Mouse (Mus musculus) hindbrain, postnatal 0 days (tissue): ENCODE measurements around the gene Trim67. TPM values are rescaled to one million over a fixed set of nuclear protein-coding genes. Genes with fewer than 3 reads are reported as not detected.

Experiments
- ATAC-seq: fragments of 200-750 bp; cut with Nextera tagmentation; 2 replicates; pipeline ENCODE4 v1.8.0; 2017; ENCODE audit warnings: mild to moderate bottlenecking, moderate TSS enrichment, moderate library complexity
- DNase-seq: peaks from one replicate; pipeline ENCODE4 v3.0.0-alpha.2; 2015; ENCODE audit warnings: low spot score
- H3K27ac ChIP-seq: fragments of 300-500 bp; sonication (generic); 2 replicates; pipeline ENCODE4 v1.5.1; 2014; ENCODE audit warnings: mild to moderate bottlenecking
- H3K27me3 ChIP-seq: fragments of 300-500 bp; sonication (generic); 2 replicates; pipeline ENCODE4 v1.6.1; 2014; ENCODE audit warnings: low read length, mixed read lengths; ENCODE audit not compliant: insufficient read depth
- H3K36me3 ChIP-seq: fragments of 300-500 bp; sonication (generic); 2 replicates; pipeline ENCODE4 v1.6.1; 2014; ENCODE audit warnings: low read length, mixed read lengths; ENCODE audit not compliant: insufficient read depth
- H3K4me1 ChIP-seq: fragments of 300-500 bp; sonication (generic); 2 replicates; pipeline ENCODE4 v1.6.1; 2014; ENCODE audit warnings: antibody characterized with exemption, low read length, mixed read lengths; ENCODE audit not compliant: insufficient read depth
- H3K4me2 ChIP-seq: fragments of 300-500 bp; sonication (generic); 2 replicates; pipeline ENCODE4 v1.6.1; 2014; ENCODE audit warnings: low read depth, mild to moderate bottlenecking, low read length, moderate library complexity, mixed read lengths
- H3K4me3 ChIP-seq: fragments of 300-500 bp; sonication (generic); 2 replicates; pipeline ENCODE4 v1.5.1; 2014; ENCODE audit warnings: low read length
- H3K9ac ChIP-seq: fragments of 300-500 bp; sonication (generic); replicated peaks from 2 replicates; pipeline ENCODE4 v1.6.1; 2014; ENCODE audit warnings: mild to moderate bottlenecking, low read length, moderate library complexity, mixed read lengths
- H3K9me3 ChIP-seq: fragments of 300-500 bp; sonication (generic); 2 replicates; pipeline ENCODE4 v1.6.1; 2016; ENCODE audit warnings: low read length, mixed read lengths
- CTCF ChIP-seq: IDR thresholded peaks from 2 replicates; pipeline ENCODE4 v1.5.1; 2016; ENCODE audit warnings: antibody characterized with exemption, control low read depth, low read depth
- WGBS: fragments of 180-500 bp; shearing (Covaris S2); extraction: QIAGEN DNeasy Blood & Tissue Kit; methylation state at CpG from one replicate; pipeline ENCODE4 v1.1.7; 2014; 5-methylcytosine and 5-hydroxymethylcytosine counted together
- polyA plus RNA-seq: library from polyadenylated mRNA; unstranded; fragments of >200 nt; fragmentation: Nextera tagmentation; extraction: Ambion mirVana; gene quantifications from 2 replicates; pipeline ENCODE4 v1.2.1, GENCODE M21; 2015
- total RNA-seq: library from RNA; depleted of rRNA; stranded (reverse); fragments of >200 nt; gene quantifications from 2 replicates; pipeline ENCODE4 v1.2.3, GENCODE M21; 2014

The Trim67 gene
- total and polyA plus RNA-seq, 2 experiments from 2014 or later = 19.5 to 75.3 TPM

DNA sequence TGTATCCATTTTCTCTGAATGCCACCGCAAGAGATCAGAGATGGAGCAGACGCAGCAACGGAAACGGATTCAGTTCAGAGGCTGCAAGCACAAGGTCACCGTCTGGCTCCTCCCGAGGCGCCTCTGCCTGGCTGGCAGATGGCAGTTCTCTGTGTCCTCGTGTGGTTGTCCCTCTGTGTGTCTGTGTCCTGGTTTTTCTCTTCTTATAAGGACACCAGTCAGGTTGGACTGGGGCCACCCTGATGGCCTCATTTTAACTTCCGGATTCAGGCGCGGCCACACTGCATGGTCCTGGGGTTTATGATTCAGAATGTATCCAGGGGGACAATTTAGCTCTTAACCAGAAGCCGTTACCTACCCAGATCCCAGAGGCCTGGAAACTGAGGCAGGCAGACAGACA, 23.0 kb downstream of the Trim67 start:
- no peak overlapping the region for H3K27ac ChIP-seq
- 0 out of 2 replicates have a peak, but pooled peaks cover 2% of the 10 kb centered on the region for H3K4me1 ChIP-seq
- no peaks in the 10 kb centered on the region for H3K27me3 ChIP-seq
- TF ChIP-seq CTCF = no peak
- no peak overlapping the region for H3K9ac ChIP-seq
- no peak overlapping the region for H3K4me2 ChIP-seq
- H3K9me3 ChIP-seq = no peaks in the 10 kb centered on the region
- no peak overlapping the region for H3K4me3 ChIP-seq
- ATAC-seq (no peak), DNase-seq (no peak)
- H3K36me3 ChIP-seq = peaks cover 20% of the 10 kb centered on the region
- WGBS = 89% methylated on average over 12 of the region's 12 CpGs

DNA sequence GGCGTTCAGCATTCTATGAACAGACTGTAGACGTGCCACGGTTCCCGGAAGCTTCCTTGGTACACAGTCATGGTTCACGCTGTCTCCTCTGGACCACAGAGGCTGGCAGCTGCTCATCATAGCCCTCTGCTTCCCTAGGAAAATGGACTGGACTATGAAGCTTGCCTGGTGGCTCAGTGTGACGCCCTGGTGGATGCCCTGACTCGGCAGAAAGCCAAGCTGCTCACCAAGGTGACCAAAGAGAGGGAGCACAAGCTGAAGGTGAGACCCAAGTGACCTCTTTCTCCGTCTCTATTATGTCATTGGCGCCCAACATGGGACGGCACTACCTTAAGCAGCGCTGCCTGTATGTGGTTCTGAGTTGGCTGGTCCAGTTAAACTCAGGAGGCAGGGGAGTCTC, 24.0 kb downstream of the Trim67 start:
- no peak for TF ChIP-seq CTCF
- H3K4me1 ChIP-seq = no peaks in the 10 kb centered on the region
- H3K36me3 ChIP-seq = peaks cover 20% of the 10 kb centered on the region
- no peak for ATAC-seq
- no peaks in the 10 kb centered on the region for H3K27me3 ChIP-seq
- H3K4me2 ChIP-seq = no peak overlapping the region
- WGBS = 94% methylated on average over 11 of the region's 11 CpGs
- no peaks in the 10 kb centered on the region for H3K9me3 ChIP-seq
- H3K9ac ChIP-seq = no peak overlapping the region
- H3K4me3 ChIP-seq = no peak overlapping the region
- no peak overlapping the region for H3K27ac ChIP-seq
- DNase-seq = no peak

DNA sequence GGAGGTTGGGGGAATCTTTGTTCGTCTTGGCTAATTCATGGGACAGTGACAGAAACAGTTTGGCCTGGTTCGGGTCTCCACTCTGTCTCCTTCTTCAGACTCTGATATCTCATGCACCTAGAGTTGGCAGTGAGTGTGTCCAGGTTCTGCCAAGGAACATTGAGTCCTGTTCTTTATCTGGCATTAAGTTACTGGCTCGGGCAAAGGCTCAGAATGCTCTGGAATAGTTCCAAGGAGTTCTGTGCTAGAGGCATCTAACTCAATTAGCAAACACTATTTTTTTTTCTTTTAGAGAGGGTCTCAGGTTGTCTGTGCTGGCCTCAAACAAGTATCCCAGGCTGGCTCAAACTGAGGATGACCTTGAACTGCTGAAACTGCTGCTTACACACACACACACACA, 24.5 kb downstream of the Trim67 start:
- no peaks in the 10 kb centered on the region for H3K4me1 ChIP-seq
- ATAC-seq (no peak), DNase-seq (no peak)
- H3K4me3 ChIP-seq = no peak overlapping the region
- H3K27ac ChIP-seq = no peak overlapping the region
- no peak for TF ChIP-seq CTCF
- peaks cover 20% of the 10 kb centered on the region for H3K36me3 ChIP-seq
- 76% methylated on average over 3 of the region's 3 CpGs for WGBS
- no peaks in the 10 kb centered on the region for H3K9me3 ChIP-seq
- no peak overlapping the region for H3K4me2 ChIP-seq
- no peaks in the 10 kb centered on the region for H3K27me3 ChIP-seq
- no peak overlapping the region for H3K9ac ChIP-seq

DNA sequence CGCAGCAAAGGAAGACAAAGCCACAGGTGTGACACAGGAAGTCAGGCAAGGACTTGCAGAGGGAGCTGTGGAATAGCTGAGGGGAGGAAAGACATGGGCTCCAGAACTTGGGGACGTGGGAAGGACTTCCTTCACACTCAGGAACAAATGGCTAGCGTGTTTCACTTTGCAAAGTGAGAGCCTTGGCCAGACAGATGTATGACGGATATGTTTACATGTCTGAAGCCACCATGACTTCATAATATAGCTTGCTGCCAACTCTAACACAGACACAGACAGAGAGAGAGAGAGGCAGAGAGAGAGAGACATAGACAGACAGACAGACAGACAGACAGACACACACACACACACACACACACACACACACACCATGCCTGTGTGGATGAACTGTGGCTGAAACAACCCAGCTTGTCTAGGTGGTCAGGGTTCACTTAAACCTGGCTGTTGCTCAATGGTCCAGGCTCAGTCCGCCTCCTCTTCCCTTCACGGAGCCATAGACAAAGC, 26.8 kb downstream of the Trim67 start:
- Histone ChIP-seq H3K4me3 (no peak overlapping the region), H3K36me3 (peaks cover 25% of the 10 kb centered on the region), H3K4me1 (no peaks in the 10 kb centered on the region), H3K27ac (no peak overlapping the region), H3K4me2 (no peak overlapping the region), H3K9ac (no peak overlapping the region), H3K9me3 (no peaks in the 10 kb centered on the region), H3K27me3 (no peaks in the 10 kb centered on the region)
- TF ChIP-seq CTCF = no peak
- no peak for ATAC-seq
- no peak for DNase-seq
- 81% methylated on average over 6 of the region's 6 CpGs for WGBS

DNA sequence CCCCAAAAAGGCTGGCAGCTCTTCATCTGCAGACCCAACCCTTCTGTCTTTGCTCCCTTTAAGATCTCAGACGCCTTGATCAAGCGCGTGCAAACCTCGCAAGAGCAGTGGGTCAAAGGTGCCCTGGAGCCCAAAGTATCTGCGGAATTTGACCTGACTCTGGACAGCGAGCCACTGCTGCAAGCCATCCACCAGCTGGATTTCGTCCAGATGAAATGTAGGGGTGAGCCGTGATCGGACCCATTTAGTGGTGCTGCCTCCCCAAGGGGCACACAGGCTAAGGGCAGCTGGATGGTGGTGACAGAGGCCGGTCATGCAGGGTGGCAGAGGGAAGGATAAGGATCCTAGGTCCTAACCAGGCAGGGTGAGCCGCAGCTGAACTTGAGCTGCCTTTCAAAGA, 27.2 kb downstream of the Trim67 start:
- WGBS = 72% methylated on average over 11 of the region's 11 CpGs
- no peaks in the 10 kb centered on the region for H3K9me3 ChIP-seq
- no peak for ATAC-seq
- no peak overlapping the region for H3K27ac ChIP-seq
- H3K4me2 ChIP-seq = no peak overlapping the region
- DNase-seq = no peak
- H3K27me3 ChIP-seq = no peaks in the 10 kb centered on the region
- no peak overlapping the region for H3K4me3 ChIP-seq
- peaks cover 25% of the 10 kb centered on the region for H3K36me3 ChIP-seq
- no peak overlapping the region for H3K9ac ChIP-seq
- TF ChIP-seq CTCF = no peak
- no peaks in the 10 kb centered on the region for H3K4me1 ChIP-seq

DNA sequence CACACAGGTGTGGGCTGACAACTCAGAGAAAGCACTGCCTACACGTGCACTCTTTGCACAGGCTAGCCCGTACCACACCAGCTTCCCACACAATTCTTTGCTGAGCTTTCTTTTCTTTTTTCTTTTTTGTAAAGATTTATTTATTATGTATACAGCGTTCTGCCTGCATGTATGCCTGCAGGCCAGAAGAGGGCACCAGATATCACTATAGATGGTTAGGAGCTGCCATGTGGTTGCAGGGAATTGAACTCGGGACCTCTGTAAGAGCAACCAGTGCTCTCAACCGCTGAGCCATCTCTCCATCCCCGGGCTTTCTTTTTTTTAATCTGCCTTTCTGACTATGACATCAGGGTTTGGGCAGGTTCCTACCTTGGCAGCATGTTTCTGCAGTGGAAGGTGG, 30.6 kb downstream of the Trim67 start:
- H3K4me1 ChIP-seq = no peaks in the 10 kb centered on the region
- no peak for ATAC-seq
- WGBS = 75% methylated on average over 6 of the region's 6 CpGs
- H3K9ac ChIP-seq = no peak overlapping the region
- H3K4me2 ChIP-seq = no peak overlapping the region
- no peak overlapping the region for H3K4me3 ChIP-seq
- no peak overlapping the region for H3K27ac ChIP-seq
- peaks cover 14% of the 10 kb centered on the region; the same call in 1 of the 2 replicates for H3K36me3 ChIP-seq
- peak; percentile 33 for TF ChIP-seq CTCF
- no peak for DNase-seq
- H3K27me3 ChIP-seq = no peaks in the 10 kb centered on the region
- H3K9me3 ChIP-seq = no peaks in the 10 kb centered on the region

DNA sequence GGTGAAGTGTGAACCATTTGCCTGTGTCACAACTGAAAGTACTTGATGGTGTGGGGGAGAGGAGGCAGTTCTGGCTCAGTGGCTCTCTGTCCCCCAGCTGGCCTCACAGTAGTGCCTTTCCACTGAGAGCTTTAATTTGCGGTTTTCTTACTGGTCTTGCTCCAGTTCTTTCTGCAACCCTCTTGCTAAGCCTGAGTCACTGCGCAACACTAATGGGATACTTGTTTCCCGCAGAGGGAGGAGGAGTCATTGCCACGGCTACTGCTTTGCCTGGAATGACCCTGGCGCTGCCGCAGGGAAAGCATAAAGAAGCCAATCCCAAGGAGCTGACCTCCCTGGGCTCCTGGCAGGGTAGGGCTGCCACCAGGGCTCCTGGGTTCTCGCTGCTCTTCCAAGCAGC, 33.8 kb downstream of the Trim67 start:
- Histone ChIP-seq H3K9ac (no peak overlapping the region), H3K27me3 (no peaks in the 10 kb centered on the region), H3K36me3 (peaks cover 13% of the 10 kb centered on the region; the same call in 1 of the 2 replicates), H3K4me1 (no peaks in the 10 kb centered on the region), H3K4me2 (no peak overlapping the region), H3K9me3 (no peaks in the 10 kb centered on the region), H3K27ac (no peak overlapping the region), H3K4me3 (no peak overlapping the region)
- no peak for ATAC-seq
- peak; percentile 23 for DNase-seq
- no peak for TF ChIP-seq CTCF
- WGBS = 25% methylated on average over 7 of the region's 7 CpGs
